Mouse (Mus musculus): ENCODE results near the gene Kif18b. TPM values are rescaled to one million over a fixed set of nuclear protein-coding genes. Genes with fewer than 3 reads are reported as not detected.

Kif18b gene
- polyA plus RNA-seq, 1 experiment from 2014 or later, result 9.3 TPM

DNA sequence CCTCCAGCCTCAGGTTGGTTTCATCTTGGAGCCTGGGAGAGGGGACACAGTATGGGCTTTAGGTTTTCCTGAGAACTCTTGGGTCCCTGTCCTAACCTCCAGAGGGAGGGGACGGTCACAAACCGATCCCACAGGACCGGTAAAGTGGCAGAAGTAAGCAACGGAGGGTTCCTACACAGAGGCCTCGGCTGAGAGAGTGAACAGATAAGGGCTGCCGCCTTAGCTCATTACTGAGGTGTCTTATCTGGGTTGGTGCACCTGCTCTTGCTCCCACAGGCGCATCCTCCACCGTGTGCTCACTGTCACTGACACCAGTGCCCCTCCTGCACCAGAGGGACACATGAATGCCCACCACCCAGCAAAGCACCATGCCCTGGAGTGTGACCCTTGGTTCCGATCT lies 29.1 kb downstream of the Kif18b start:
- ATAC-seq (ENCODE audit: low read depth) (peak; percentile 98), DNase-seq (peak; percentile 75)
- Histone ChIP-seq H3K4me1 (replicated peaks) (peaks cover 73% of the 10 kb centered on the region), H3K9me3 (replicated peaks) (no peaks in the 10 kb centered on the region), H3K27ac (peak overlapping the region; percentile 96), H3K27me3 (peaks cover 39% of the 10 kb centered on the region), H3K4me3 (replicated peaks) (peak overlapping the region; percentile 68), H3K36me3 (no peaks in the 10 kb centered on the region), H3K4me2 (peak overlapping the region; percentile 91), H3K9ac (peak overlapping the region; percentile 92)
- 15% methylated on average over 9 of the region's 9 CpGs for WGBS (ENCODE audit: insufficient replicate concordance)

DNA sequence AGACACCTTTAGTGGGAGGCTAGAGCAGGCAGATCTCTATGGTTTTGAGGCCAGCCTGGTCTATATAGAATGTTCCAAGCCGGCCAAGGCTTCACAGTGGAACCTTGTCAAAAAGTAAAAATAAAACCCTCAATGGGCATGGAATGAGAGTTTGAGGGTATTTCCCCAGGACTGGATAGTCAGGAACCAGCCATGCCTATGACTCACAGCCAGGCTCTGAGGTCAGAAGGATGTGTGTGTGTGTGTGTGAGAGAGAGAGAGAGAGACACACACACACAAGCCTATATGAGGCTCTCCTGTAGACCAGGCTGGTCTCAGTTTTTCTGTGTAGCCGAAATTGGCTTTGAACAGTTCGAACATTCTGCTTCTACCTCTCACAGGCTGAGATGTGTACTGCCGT lies 30.2 kb downstream of the Kif18b start:
- ATAC-seq (ENCODE audit: low read depth) (no peak), DNase-seq (no peak)
- H3K27ac ChIP-seq, result peak overlapping the region; percentile 96
- H3K27me3 ChIP-seq, result peaks cover 44% of the 10 kb centered on the region
- 78% methylated on average over 4 of the region's 4 CpGs for WGBS (ENCODE audit: insufficient replicate concordance)
- peak overlapping the region; percentile 92 for H3K9ac ChIP-seq
- H3K36me3 ChIP-seq, result no peaks in the 10 kb centered on the region
- H3K9me3 ChIP-seq (replicated peaks), result no peaks in the 10 kb centered on the region
- peaks cover 77% of the 10 kb centered on the region for H3K4me1 ChIP-seq (replicated peaks)
- peak overlapping the region; percentile 68 for H3K4me3 ChIP-seq (replicated peaks)
- peak overlapping the region; percentile 91 for H3K4me2 ChIP-seq

DNA sequence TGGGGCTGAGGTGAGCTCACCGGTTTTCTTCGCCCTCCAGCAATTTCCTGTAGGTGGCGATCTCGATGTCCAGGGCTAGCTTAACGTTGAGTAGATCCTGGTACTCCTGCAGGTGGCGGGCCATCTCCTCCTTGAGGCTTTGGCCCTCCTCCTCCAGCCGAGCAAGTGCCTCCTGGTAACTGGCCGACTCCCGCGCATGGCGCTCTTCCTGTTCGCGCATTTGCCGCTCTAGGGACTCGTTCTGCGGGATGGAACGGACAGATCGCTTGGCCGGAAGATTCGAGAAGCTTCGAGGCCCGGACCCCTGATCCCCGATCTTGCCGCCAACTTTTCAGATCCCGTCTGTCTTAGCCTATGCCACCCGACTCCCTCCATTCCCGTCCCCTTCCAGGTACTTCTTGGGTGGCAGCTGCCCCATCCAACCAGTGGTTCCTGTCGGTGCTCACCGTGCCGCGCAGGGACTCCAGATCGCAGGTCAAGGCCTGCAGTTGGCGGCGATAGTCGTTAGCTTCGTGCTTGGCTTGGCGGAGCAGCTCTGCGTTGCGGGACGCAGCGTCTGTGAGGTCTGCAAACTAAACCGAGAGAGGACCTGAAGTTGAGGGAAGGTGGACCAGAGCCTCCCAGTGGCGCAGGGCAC lies 31.8 kb downstream of the Kif18b start:
- Histone ChIP-seq H3K27ac (peak overlapping the region; percentile 96), H3K4me1 (replicated peaks) (peaks cover 77% of the 10 kb centered on the region), H3K9ac (peak overlapping the region; percentile 92), H3K27me3 (peaks cover 58% of the 10 kb centered on the region), H3K36me3 (no peaks in the 10 kb centered on the region), H3K4me2 (peak overlapping the region; percentile 91), H3K4me3 (replicated peaks) (peak overlapping the region; percentile 68), H3K9me3 (replicated peaks) (no peaks in the 10 kb centered on the region)
- WGBS (ENCODE audit: insufficient replicate concordance), result 5% methylated on average over 43 of the region's 43 CpGs
- DNase-seq, result peak; percentile 76
- peak; percentile 71 for ATAC-seq (ENCODE audit: low read depth)

DNA sequence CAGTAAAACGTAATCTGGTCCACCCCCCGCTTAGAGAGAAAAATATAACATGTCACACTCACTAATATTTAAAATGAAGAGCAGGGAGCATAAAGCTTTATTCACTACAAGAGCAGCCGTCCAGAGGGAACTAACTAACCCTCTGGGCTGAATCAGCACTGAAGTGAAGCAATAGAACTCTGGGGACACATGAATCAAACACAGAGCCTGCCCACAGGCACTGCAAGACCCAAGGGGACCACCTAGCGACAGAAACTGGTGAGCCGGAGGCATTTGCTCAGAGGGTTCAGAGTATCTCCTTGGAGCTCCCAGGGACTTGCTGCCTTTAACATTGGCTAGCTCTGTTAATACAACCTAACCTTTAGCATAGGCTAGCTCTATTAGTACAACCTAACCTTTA lies 34.8 kb downstream of the Kif18b start:
- no peaks in the 10 kb centered on the region for H3K36me3 ChIP-seq
- 71% methylated on average over 5 of the region's 5 CpGs for WGBS (ENCODE audit: insufficient replicate concordance)
- H3K4me2 ChIP-seq, result no peak overlapping the region
- H3K4me1 ChIP-seq (replicated peaks), result peaks cover 54% of the 10 kb centered on the region
- no peak for ATAC-seq (ENCODE audit: low read depth)
- H3K9ac ChIP-seq, result no peak overlapping the region
- no peaks in the 10 kb centered on the region for H3K9me3 ChIP-seq (replicated peaks)
- DNase-seq, result no peak
- peak overlapping the region; percentile 80; the same call in 1 of the 2 replicates for H3K27ac ChIP-seq
- peaks cover 70% of the 10 kb centered on the region for H3K27me3 ChIP-seq
- no peak overlapping the region for H3K4me3 ChIP-seq (replicated peaks)

DNA sequence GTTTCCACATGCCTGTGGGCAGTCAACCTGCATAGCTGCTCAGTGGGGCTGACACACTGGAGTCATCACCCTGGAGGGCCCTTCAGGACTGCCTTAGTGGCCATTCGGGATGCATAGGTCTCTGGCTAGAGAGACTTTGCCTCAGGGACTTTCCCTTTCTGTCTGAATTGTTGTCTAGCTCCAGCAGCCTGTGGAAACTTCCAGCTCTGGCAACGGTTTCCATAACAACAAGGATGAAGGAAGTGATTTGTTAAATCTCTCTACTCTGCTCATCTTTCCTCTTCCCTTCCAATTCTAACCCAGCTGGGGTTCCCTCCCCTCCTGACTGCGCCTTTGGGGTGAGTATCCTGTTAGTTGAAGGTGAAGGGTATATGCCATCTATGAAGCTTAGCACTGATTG lies 36.8 kb downstream of the Kif18b start:
- H3K4me1 ChIP-seq (replicated peaks), result peaks cover 48% of the 10 kb centered on the region
- no peak overlapping the region for H3K4me3 ChIP-seq (replicated peaks)
- DNase-seq (no peak), ATAC-seq (ENCODE audit: low read depth) (no peak)
- H3K9ac ChIP-seq, result no peak overlapping the region
- H3K4me2 ChIP-seq, result no peak overlapping the region
- no peak overlapping the region for H3K27ac ChIP-seq
- H3K36me3 ChIP-seq, result no peaks in the 10 kb centered on the region
- no peaks in the 10 kb centered on the region for H3K9me3 ChIP-seq (replicated peaks)
- WGBS (ENCODE audit: insufficient replicate concordance), result 55% methylated on average over 3 of the region's 3 CpGs
- H3K27me3 ChIP-seq, result peaks cover 69% of the 10 kb centered on the region

DNA sequence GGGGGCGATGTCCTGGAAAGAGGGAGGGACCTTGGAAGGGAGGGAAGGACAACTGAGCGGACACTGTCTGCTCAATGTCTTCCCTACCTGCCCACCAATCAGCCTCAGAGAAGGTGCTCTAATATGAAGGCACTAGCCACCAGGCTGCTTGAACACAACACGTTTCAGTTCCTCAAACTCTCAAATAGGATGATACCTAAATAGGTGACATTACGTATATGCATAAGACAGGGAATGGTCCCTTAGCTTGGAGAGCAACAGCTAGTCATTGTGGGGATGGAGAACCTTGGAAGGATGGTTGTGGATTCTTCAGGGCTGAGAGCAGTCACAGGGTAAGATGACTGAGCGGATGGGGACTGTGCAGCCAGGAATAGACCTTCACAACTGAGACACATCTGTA lies 37.5 kb downstream of the Kif18b start:
- H3K4me2 ChIP-seq, result no peak overlapping the region
- DNase-seq (no peak), ATAC-seq (ENCODE audit: low read depth) (no peak)
- H3K4me3 ChIP-seq (replicated peaks), result no peak overlapping the region
- H3K9me3 ChIP-seq (replicated peaks), result no peaks in the 10 kb centered on the region
- H3K9ac ChIP-seq, result no peak overlapping the region
- H3K4me1 ChIP-seq (replicated peaks), result peaks cover 44% of the 10 kb centered on the region
- H3K36me3 ChIP-seq, result no peaks in the 10 kb centered on the region
- WGBS (ENCODE audit: insufficient replicate concordance), result 74% methylated on average over 5 of the region's 5 CpGs
- peaks cover 73% of the 10 kb centered on the region for H3K27me3 ChIP-seq
- no peak overlapping the region for H3K27ac ChIP-seq

DNA sequence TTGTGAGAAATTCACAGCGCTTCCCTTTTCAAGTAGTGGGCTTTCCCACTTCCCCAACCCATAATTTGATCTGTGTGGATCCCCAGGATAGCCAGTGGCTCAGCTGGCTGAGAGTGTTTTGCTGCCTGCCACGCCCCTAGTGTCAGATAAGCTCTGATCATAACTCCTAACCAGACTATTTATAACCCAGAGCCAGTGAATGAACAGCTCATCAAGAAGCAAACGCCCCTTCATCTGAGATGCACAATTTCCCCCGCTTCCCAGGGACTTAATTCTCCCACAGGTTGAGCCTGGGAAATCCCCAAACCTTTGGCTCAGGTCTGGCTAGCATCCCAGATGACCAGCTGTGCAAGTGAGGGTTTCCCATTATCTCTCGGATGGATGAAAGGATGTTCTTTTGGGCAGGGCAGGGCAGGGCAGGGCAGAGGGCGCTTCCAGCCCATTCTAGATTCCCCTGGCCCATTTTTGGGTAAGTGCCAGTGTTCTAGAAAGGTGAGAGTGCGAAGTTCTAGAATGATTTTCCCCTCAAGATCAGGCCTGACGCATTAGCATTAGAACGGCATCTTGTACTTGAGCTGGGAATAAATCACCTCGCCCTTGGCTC lies 40.2 kb downstream of the Kif18b start, which contains the start of gene Fam187a:
TSS of gene Fam187a (plus strand) at position 554 of the 604 bp plus-strand sequence.
- DNase-seq, result no peak
- WGBS (ENCODE audit: insufficient replicate concordance), result 44% methylated on average over 10 of the region's 10 CpGs
- Histone ChIP-seq H3K4me3 (replicated peaks) (no peak within 1 kb of the TSS), H3K36me3 (no peaks in the 10 kb centered on the region), H3K4me2 (no peak within 1 kb of the TSS), H3K9ac (no peak within 1 kb of the TSS), H3K27me3 (peaks cover 66% of the 10 kb centered on the region), H3K4me1 (replicated peaks) (peaks cover 37% of the 10 kb centered on the region), H3K27ac (0 out of 2 replicates have a peak within 1 kb of the TSS, but pooled peaks have one; percentile 2), H3K9me3 (replicated peaks) (no peaks in the 10 kb centered on the region)
- no peak for ATAC-seq (ENCODE audit: low read depth)

DNA sequence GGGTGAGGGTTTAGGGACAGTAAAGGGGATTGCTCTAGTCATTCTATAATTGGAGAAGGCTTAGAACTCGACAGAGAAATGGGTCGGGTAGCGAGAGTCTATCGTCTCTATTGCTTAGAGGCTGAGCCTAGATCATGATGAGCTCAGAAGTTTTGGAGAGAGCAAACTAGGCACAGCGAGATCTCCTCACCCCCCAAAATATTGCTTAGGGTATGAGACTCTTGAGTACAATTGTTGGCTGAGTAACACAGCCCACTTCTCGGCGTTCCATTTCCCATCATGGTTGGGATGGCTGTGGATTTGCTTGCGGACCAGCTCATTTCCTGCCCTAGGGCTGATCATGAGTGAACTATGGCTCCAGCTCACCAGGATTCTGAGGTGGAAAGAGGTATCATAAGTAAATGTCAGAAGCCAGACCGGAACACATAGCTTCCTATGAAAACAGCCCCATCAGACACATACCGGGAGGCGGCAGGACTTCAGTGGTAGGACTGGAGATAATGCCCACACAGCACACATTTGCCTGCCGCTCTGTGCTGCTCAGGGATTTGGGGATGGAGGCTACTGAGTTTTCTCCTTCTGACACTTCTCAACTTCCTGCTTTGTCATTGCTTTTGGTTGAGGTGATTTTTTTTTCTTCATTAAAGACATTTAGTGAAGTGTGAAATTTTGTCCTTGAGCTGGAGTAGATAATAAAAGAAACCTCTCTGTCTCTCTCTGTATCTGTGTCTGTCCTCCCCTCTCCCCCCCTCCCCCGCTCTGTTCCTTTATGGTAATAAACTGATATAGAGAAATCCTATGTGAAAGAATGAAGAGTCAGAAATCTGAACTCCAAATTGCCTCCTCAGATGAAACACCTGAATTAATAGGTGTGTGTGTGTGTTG lies 43.4 kb downstream of the Kif18b start:
- Histone ChIP-seq H3K9ac (peak overlapping the region; percentile 87), H3K4me2 (peak overlapping the region; percentile 88), H3K9me3 (replicated peaks) (no peaks in the 10 kb centered on the region), H3K4me3 (replicated peaks) (peak overlapping the region; percentile 81), H3K27ac (peak overlapping the region; percentile 82), H3K4me1 (replicated peaks) (peaks cover 48% of the 10 kb centered on the region), H3K36me3 (peaks cover 16% of the 10 kb centered on the region), H3K27me3 (peaks cover 37% of the 10 kb centered on the region)
- DNase-seq (no peak), ATAC-seq (ENCODE audit: low read depth) (peak; percentile 55)
- WGBS (ENCODE audit: insufficient replicate concordance), result 11% methylated on average over 13 of the region's 13 CpGs

DNA sequence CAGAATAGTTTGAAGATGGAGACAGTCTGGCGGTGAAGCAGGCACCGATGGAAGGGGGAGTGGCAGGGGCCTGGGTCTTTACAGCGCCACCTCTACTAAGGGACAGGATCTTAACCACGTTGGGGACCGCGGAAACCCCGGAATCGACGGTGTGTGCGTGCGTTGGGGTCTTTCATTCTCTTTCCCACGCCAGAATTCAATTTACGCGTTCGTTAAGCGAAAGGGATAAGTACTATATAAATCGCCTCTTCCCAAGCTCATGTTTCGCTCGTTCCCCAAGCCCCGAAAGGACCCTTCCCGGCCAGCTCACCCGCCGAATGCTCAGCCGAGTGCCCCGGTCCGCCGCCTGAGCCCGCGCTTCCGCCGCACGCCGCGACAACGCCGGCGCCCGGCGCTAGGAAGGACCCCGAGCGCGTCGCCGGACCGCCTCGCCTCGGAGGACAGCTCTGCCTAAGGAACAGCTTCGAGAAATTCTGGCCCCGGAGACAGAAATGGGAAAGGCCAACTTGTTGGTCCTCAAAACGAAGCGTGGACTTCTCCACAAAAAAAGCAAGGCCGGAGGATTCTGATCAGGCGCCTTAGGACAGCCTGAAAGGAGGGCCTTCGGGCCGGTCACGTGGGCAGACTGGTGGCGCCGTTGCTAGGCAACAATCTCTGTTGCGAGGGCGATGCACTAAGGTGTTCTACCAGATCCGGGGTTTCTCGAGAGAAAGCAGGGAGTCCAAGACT lies 44.2 kb downstream of the Kif18b start, which contains the start of the genes Eftud2 and Ccdc103:
TSS of gene Eftud2 (minus strand) at position 401 of the 729 bp plus-strand sequence.
TSS of gene Ccdc103 (plus strand) at position 620 of the 729 bp plus-strand sequence.
- Histone ChIP-seq H3K4me1 (replicated peaks) (peaks cover 48% of the 10 kb centered on the region), H3K36me3 (peaks cover 23% of the 10 kb centered on the region), H3K27me3 (peaks cover 29% of the 10 kb centered on the region), H3K9me3 (replicated peaks) (no peaks in the 10 kb centered on the region), H3K4me2 (peak within 1 kb of the TSS; percentile 88), H3K9ac (peak within 1 kb of the TSS; percentile 87), H3K27ac (peak within 1 kb of the TSS; percentile 82), H3K4me3 (replicated peaks) (peak within 1 kb of the TSS; percentile 81)
- peak; percentile 91 for DNase-seq
- ATAC-seq (ENCODE audit: low read depth), result peak; percentile 89
- under 1% methylated on average over 62 of the region's 62 CpGs for WGBS (ENCODE audit: insufficient replicate concordance)

DNA sequence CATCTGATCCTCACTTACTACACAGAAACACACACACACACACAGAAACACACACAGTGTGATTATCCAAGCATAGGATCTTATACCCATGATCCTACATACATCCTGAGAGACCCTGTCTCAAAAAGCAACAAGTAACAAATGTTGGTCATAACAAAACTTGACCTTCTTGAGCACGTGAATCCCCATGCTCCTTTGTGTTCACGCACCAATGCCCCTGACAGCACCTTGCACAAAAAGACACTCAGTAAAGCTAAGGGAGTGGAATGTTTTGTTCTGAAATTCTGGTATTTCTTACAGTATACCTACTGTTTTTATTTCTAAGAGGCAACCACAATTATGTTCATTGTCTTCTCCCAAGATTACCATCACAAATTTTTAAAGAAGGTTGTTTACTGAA lies 45.4 kb downstream of the Kif18b start:
- WGBS (ENCODE audit: insufficient replicate concordance), result 78% methylated on average over 2 of the region's 2 CpGs
- Histone ChIP-seq H3K4me3 (replicated peaks) (peak overlapping the region; percentile 81), H3K9me3 (replicated peaks) (no peaks in the 10 kb centered on the region), H3K27ac (peak overlapping the region; percentile 82; the same call in 1 of the 2 replicates), H3K36me3 (peaks cover 35% of the 10 kb centered on the region), H3K9ac (peak overlapping the region; percentile 87), H3K27me3 (peaks cover 21% of the 10 kb centered on the region), H3K4me2 (peak overlapping the region; percentile 88), H3K4me1 (replicated peaks) (peaks cover 40% of the 10 kb centered on the region)
- DNase-seq (no peak), ATAC-seq (ENCODE audit: low read depth) (no peak)
